Mouse (Mus musculus) neural tube, embryonic 12.5 days (tissue): ENCODE data around the gene Prkaa2. TPM values are rescaled to one million over a fixed set of nuclear protein-coding genes. Genes with fewer than 3 reads are reported as not detected.

Source experiments
- ATAC-seq: fragments of 200-750 bp; cut with Nextera tagmentation; 2 replicates; pipeline ENCODE4 v1.8.0; 2017; ENCODE audit warnings: low read depth, mild to moderate bottlenecking, moderate TSS enrichment, moderate library complexity; ENCODE audit not compliant: low FRiP score
- H3K27ac ChIP-seq: fragments of 300-500 bp; sonication (generic); 2 replicates; pipeline ENCODE4 v1.5.1; 2016
- H3K27me3 ChIP-seq: fragments of 300-500 bp; sonication (generic); replicated peaks from 2 replicates; pipeline ENCODE4 v1.6.1; 2016; ENCODE audit warnings: mild to moderate bottlenecking
- H3K36me3 ChIP-seq: fragments of 300-500 bp; sonication (generic); 2 replicates; pipeline ENCODE4 v1.6.1; 2016; ENCODE audit warnings: mild to moderate bottlenecking
- H3K4me1 ChIP-seq: fragments of 300-500 bp; sonication (generic); 2 replicates; pipeline ENCODE4 v1.6.1; 2016
- H3K4me2 ChIP-seq: fragments of 300-500 bp; sonication (generic); replicated peaks from 2 replicates; pipeline ENCODE4 v1.6.1; 2016; ENCODE audit warnings: mild to moderate bottlenecking
- H3K4me3 ChIP-seq: fragments of 300-500 bp; sonication (generic); 2 replicates; pipeline ENCODE4 v1.5.1; 2016
- H3K9ac ChIP-seq: fragments of 300-500 bp; sonication (generic); 2 replicates; pipeline ENCODE4 v1.6.1; 2016; ENCODE audit warnings: mild to moderate bottlenecking
- H3K9me3 ChIP-seq: fragments of 300-500 bp; sonication (generic); 2 replicates; pipeline ENCODE4 v1.6.1; 2016; ENCODE audit warnings: mild to moderate bottlenecking
- WGBS: fragments of 180-500 bp; shearing (Covaris S2); methylation state at CpG from one replicate; pipeline ENCODE4 v1.1.7; 2016; 5-methylcytosine and 5-hydroxymethylcytosine counted together
- polyA plus RNA-seq: library from polyadenylated mRNA; unstranded; fragments of >200 nt; fragmentation: Nextera tagmentation; extraction: Ambion mirVana; gene quantifications from 2 replicates; pipeline ENCODE4 v1.2.1, GENCODE M21; 2016

Gene Prkaa2
- polyA plus RNA-seq, 1 experiment from 2014 or later, result 6.8 TPM

DNA sequence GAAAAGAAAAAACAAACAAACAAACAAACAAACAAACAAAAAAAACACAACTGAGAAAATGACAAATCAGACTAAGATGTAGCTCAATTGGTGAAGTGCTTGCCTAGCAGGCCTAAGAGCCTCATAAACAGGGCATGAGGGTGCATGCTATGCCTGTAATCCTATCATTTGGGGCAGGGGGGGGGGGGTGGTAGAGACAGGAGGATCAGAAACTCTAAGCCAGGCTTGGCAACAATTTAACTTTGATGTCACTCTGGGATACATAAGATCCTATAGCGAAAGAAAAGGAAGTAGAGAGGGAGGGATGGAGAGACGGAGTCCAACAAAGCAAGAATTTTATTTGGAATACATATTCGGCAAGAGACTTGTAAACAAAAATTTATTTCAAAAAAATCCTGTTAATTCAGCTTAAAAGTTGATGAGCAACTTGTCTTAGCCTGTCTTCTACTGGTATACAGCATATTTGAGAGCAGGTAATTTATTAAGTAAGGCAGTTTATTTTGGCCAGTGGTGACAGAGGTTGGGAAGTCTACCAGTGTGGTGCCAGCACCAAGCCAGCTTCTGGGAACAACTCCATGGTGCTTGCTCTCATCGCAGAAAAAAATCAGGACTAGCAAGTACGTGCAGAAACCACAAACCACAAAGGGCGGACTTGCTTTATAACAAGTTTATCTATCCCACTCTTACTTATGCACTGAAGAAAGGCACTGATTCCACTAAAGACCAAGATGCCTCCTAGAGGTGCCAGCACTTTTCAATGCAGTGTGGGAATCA is 5.4 kb downstream of the Prkaa2 start:
- Histone ChIP-seq H3K9me3 (no peaks in the 10 kb centered on the region), H3K4me1 (no peaks in the 10 kb centered on the region), H3K4me2 (no peak overlapping the region), H3K4me3 (no peak overlapping the region), H3K27ac (no peak overlapping the region), H3K36me3 (no peaks in the 10 kb centered on the region), H3K27me3 (no peaks in the 10 kb centered on the region), H3K9ac (no peak overlapping the region)
- WGBS, result 92% methylated on average over 6 of the region's 6 CpGs
- ATAC-seq, result no peak

GRCm38 (mm10) chr4:105101337-105101688 is 8.4 kb downstream of the Prkaa2 start:
- H3K4me2 ChIP-seq, result no peak overlapping the region
- H3K9me3 ChIP-seq, result no peaks in the 10 kb centered on the region
- no peaks in the 10 kb centered on the region for H3K4me1 ChIP-seq
- no peak overlapping the region for H3K27ac ChIP-seq
- H3K4me3 ChIP-seq, result no peak overlapping the region
- no peaks in the 10 kb centered on the region for H3K27me3 ChIP-seq
- no peak overlapping the region for H3K9ac ChIP-seq
- WGBS, result 87% methylated on average over 4 of the region's 4 CpGs
- no peaks in the 10 kb centered on the region for H3K36me3 ChIP-seq
- no peak for ATAC-seq

- no peak overlapping the region for H3K9ac ChIP-seq
- H3K4me3 ChIP-seq, result no peak overlapping the region
- no peak overlapping the region for H3K4me2 ChIP-seq
- H3K36me3 ChIP-seq, result no peaks in the 10 kb centered on the region
- no peaks in the 10 kb centered on the region for H3K4me1 ChIP-seq
- no peaks in the 10 kb centered on the region for H3K27me3 ChIP-seq
- H3K9me3 ChIP-seq, result no peaks in the 10 kb centered on the region
- no peak overlapping the region for H3K27ac ChIP-seq
- WGBS, result 67% methylated on average over 5 of the region's 5 CpGs
- ATAC-seq, result no peak
Observed at GRCm38 (mm10) chr4:105100508-105101336, 9.0 kb downstream of the Prkaa2 start.

DNA sequence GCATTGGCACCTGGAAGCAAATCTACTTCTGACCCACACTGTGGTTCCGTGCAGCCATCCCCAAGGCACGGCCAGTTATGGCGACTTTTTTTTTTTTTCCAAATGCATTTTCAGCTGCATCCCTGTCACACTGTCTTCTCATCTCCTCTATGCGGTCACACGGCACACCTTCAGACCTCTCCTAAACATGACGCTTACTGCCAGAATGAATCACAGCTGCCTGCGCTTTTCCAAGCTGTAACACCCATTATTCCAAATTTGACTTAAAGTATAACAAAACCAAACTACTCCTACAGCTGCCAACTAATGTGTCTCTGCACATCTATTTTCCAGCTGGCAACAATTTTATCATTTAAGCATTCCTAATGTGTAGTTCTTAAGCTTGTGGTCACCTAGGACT is 11.0 kb downstream of the Prkaa2 start:
- no peak overlapping the region for H3K9ac ChIP-seq
- no peaks in the 10 kb centered on the region for H3K4me1 ChIP-seq
- no peaks in the 10 kb centered on the region for H3K27me3 ChIP-seq
- no peak overlapping the region for H3K4me2 ChIP-seq
- ATAC-seq, result no peak
- no peak overlapping the region for H3K4me3 ChIP-seq
- no peaks in the 10 kb centered on the region for H3K36me3 ChIP-seq
- no peaks in the 10 kb centered on the region for H3K9me3 ChIP-seq
- 95% methylated on average over 7 of the region's 7 CpGs for WGBS
- no peak overlapping the region for H3K27ac ChIP-seq

- no peak overlapping the region for H3K4me3 ChIP-seq
- no peak overlapping the region for H3K4me2 ChIP-seq
- no peaks in the 10 kb centered on the region for H3K4me1 ChIP-seq
- no peaks in the 10 kb centered on the region for H3K36me3 ChIP-seq
- H3K27me3 ChIP-seq, result no peaks in the 10 kb centered on the region
- no peak overlapping the region for H3K27ac ChIP-seq
- no peak for ATAC-seq
- no peaks in the 10 kb centered on the region for H3K9me3 ChIP-seq
- H3K9ac ChIP-seq, result no peak overlapping the region
- WGBS, result 92% methylated on average over 8 of the region's 8 CpGs
Observed at GRCm38 (mm10) chr4:105098158-105098557, 11.5 kb downstream of the Prkaa2 start.

DNA sequence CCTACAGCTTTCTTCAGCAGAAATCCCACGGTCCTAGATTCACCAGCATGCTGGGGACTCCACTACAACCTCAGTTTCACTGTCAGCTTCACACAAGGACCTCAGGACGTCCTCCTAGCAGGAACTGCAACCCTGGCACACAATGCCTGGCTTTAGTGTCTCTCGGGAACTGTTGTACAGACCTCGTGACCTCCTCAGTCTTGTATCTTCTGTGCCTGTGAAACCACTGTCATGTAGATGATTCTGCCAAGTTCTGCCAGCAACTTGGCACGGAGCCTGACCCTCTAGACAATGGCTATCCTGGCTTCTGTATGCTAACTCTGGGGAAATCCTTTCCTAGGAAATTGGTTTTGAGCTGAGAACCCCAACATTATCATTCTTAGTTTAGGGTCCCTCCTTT is 14.4 kb downstream of the Prkaa2 start:
- Histone ChIP-seq H3K4me1 (no peaks in the 10 kb centered on the region), H3K9ac (no peak overlapping the region), H3K36me3 (no peaks in the 10 kb centered on the region), H3K9me3 (no peaks in the 10 kb centered on the region), H3K27me3 (no peaks in the 10 kb centered on the region), H3K27ac (no peak overlapping the region), H3K4me2 (no peak overlapping the region), H3K4me3 (no peak overlapping the region)
- ATAC-seq, result no peak
- WGBS, result 73% methylated on average over 5 of the region's 5 CpGs

- H3K36me3 ChIP-seq, result no peaks in the 10 kb centered on the region
- H3K4me2 ChIP-seq, result no peak overlapping the region
- H3K4me1 ChIP-seq, result no peaks in the 10 kb centered on the region
- no peak overlapping the region for H3K27ac ChIP-seq
- no peak overlapping the region for H3K9ac ChIP-seq
- no peak overlapping the region for H3K4me3 ChIP-seq
- H3K9me3 ChIP-seq, result no peaks in the 10 kb centered on the region
- no peak for ATAC-seq
- H3K27me3 ChIP-seq, result no peaks in the 10 kb centered on the region
- WGBS, result 94% methylated on average over 1 of the region's 1 CpGs
Observed at GRCm38 (mm10) chr4:105093951-105094350, 15.7 kb downstream of the Prkaa2 start.

DNA sequence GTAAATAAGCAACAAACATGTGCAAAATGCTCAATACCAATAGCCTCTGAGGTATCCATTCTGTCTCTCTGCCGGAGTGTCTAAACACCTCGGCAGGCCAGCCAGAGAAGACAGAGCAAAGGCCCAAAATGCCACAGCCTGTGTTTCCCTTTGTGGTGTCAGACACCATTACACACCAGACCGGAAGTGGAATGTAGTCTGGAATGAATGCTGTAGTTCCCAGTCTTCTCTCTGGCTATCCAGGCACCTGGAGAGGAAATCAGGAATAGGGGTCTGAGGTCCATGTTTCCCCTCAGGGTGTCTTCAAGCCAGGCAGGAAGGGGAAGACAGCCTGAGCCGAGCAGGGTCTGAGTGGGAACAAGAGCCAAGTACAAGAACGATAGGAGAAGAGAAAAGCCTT is 19.3 kb downstream of the Prkaa2 start:
- H3K36me3 ChIP-seq, result no peaks in the 10 kb centered on the region
- H3K4me1 ChIP-seq, result no peaks in the 10 kb centered on the region
- no peak overlapping the region for H3K4me3 ChIP-seq
- H3K9me3 ChIP-seq, result no peaks in the 10 kb centered on the region
- H3K9ac ChIP-seq, result no peak overlapping the region
- no peak for ATAC-seq
- H3K4me2 ChIP-seq, result no peak overlapping the region
- no peak overlapping the region for H3K27ac ChIP-seq
- WGBS, result 93% methylated on average over 5 of the region's 5 CpGs
- no peaks in the 10 kb centered on the region for H3K27me3 ChIP-seq

GRCm38 (mm10) chr4:105089386-105089785 is 20.3 kb downstream of the Prkaa2 start:
- 95% methylated on average over 7 of the region's 7 CpGs for WGBS

GRCm38 (mm10) chr4:105088671-105089070 is 21.0 kb downstream of the Prkaa2 start:
- WGBS, result 72% methylated on average over 2 of the region's 2 CpGs
- H3K27me3 ChIP-seq, result no peaks in the 10 kb centered on the region
- H3K4me2 ChIP-seq, result no peak overlapping the region
- H3K27ac ChIP-seq, result no peak overlapping the region
- no peaks in the 10 kb centered on the region for H3K36me3 ChIP-seq
- no peak for ATAC-seq
- H3K4me3 ChIP-seq, result no peak overlapping the region
- H3K4me1 ChIP-seq, result no peaks in the 10 kb centered on the region
- H3K9ac ChIP-seq, result no peak overlapping the region
- H3K9me3 ChIP-seq, result no peaks in the 10 kb centered on the region

More at GRCm38 (mm10) chr4:105089386-105089785, 20.3 kb downstream of the Prkaa2 start:
- no peak overlapping the region for H3K4me3 ChIP-seq
- no peak overlapping the region for H3K4me2 ChIP-seq
- no peaks in the 10 kb centered on the region for H3K36me3 ChIP-seq
- no peak overlapping the region for H3K9ac ChIP-seq
- no peaks in the 10 kb centered on the region for H3K9me3 ChIP-seq
- H3K27me3 ChIP-seq, result no peaks in the 10 kb centered on the region
- no peaks in the 10 kb centered on the region for H3K4me1 ChIP-seq
- H3K27ac ChIP-seq, result no peak overlapping the region
- ATAC-seq, result no peak

GRCm38 (mm10) chr4:105076152-105076551 is 33.5 kb downstream of the Prkaa2 start:
- no peaks in the 10 kb centered on the region for H3K9me3 ChIP-seq
- no peak overlapping the region for H3K4me3 ChIP-seq
- H3K4me1 ChIP-seq, result no peaks in the 10 kb centered on the region
- H3K36me3 ChIP-seq, result no peaks in the 10 kb centered on the region
- no peaks in the 10 kb centered on the region for H3K27me3 ChIP-seq
- no peak overlapping the region for H3K27ac ChIP-seq
- H3K9ac ChIP-seq, result no peak overlapping the region
- 88% methylated on average over 6 of the region's 6 CpGs for WGBS
- H3K4me2 ChIP-seq, result no peak overlapping the region
- ATAC-seq, result no peak

DNA sequence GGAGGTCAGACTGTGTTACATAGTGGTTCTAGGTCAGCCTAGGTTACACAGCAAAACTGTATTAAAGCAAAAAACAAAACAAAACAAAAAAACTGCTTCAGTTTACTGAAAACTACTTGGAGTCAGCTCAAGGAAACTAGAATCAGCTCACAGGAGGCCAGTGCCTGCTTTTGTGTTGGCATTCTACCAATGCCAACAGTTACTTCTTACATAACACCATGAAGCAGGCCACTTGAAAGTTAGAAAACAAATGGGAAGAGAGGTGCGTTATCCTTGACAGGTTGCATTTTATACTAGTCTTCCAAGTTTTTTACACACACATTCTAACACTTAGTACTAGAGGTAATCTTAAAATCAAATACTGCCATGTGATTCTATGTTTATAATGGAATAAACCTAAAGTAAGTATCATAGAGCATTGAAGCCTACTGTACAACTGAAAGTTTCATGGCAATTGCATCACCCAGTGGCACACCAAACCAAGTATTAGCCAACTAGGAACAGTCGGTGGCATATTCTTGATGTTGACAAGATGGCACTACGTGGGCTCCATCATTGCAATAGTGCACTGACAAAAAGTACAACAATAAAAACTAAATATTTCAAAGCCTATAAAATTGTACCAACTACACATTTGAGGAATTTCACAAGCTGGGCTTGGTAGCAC is 37.8 kb downstream of the Prkaa2 start:
- H3K4me1 ChIP-seq, result no peaks in the 10 kb centered on the region
- no peak overlapping the region for H3K27ac ChIP-seq
- ATAC-seq, result no peak
- no peak overlapping the region for H3K4me3 ChIP-seq
- H3K9ac ChIP-seq, result no peak overlapping the region
- no peaks in the 10 kb centered on the region for H3K9me3 ChIP-seq
- no peak overlapping the region for H3K4me2 ChIP-seq
- 97% methylated on average over 3 of the region's 3 CpGs for WGBS
- H3K36me3 ChIP-seq, result no peaks in the 10 kb centered on the region
- no peaks in the 10 kb centered on the region for H3K27me3 ChIP-seq
